Mouse (Mus musculus) adrenal gland, adult 2 months (tissue): ENCODE measurements around the gene Sufu. TPM values are rescaled to one million over a fixed set of nuclear protein-coding genes. Genes with fewer than 3 reads are reported as not detected.
A peak's percentile ranks its signal among the peaks of the same experiment; 100 is the strongest.

Experiments used
- DNase-seq: peaks from one replicate; pipeline ENCODE4 v3.0.0; 2021
- polyA plus RNA-seq: library from polyadenylated mRNA; depleted of rRNA; stranded (reverse); fragments of >200 nt; gene quantifications from 2 replicates; pipeline ENCODE4 v1.2.3, GENCODE M21; 2012
- total RNA-seq, 2 experiments: library from RNA; stranded (reverse); gene quantifications; 2 replicates each; pipeline ENCODE4 v1.2.3; 2021

Sufu gene
- total and polyA plus RNA-seq, 3 experiments: 17.4 to 24.6 (median 24.5) TPM

DNA sequence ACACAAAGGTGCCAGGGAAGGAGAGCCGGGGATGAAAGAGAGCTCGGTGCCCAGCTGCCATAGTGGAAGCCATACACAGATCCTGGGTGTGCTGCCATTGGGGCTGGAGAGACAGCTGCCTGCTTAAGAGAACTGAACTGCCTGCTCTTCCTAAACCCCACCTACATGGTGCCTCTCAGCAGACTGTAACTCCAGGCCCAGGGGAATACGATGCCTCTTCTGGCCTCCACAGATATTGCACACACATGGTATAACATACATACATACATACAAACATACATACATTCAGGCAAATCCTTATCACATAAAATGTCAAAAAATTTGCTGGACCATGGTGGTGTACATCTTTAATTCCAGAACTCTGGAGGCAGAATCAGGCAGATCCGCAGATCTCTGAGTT, 66.8 kb downstream of the Sufu start:
- DNase-seq: no peak

DNA sequence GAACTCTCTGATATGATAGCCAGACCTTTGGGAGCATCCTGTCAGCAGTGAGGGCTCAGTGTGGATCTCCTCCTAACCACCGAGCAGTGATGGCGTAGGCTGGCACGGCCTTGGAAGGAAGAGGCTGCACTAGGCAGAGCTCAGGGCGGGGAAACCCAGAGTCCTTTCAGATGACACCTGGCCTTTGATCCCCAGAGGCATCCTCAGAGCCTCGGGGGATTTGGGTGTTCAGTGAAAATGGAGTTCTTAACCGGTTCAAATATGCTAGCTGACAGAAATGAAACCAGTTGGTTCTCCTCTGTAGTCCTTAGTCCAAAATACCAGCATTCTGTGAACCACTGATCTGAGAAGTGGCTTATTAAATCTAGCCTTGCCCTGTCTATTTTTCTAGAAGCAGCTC, 69.5 kb downstream of the Sufu start:
- DNase-seq: no peak

DNA sequence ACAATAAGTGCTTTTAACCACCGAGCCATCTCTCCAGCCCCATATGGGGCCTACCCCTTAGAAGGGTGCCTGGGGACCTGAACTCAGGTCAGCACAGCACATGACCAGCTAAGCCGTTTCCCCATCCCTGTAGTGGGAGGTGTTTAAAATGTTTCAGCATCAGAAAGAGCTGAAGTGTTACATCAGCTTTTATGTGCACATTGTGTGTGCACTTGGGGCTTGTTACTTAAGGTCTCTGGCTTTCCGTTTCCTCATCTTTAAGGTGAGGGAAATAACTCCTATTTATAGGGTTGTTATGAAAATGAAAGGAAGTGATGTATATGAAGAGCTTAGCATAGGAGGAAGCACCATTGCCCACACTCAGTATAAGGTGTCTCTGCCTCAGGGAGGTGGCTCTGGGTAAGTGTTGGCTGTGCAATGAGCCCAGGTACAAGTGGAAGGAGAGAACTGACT, 70.4 kb downstream of the Sufu start:
- no peak for DNase-seq

DNA sequence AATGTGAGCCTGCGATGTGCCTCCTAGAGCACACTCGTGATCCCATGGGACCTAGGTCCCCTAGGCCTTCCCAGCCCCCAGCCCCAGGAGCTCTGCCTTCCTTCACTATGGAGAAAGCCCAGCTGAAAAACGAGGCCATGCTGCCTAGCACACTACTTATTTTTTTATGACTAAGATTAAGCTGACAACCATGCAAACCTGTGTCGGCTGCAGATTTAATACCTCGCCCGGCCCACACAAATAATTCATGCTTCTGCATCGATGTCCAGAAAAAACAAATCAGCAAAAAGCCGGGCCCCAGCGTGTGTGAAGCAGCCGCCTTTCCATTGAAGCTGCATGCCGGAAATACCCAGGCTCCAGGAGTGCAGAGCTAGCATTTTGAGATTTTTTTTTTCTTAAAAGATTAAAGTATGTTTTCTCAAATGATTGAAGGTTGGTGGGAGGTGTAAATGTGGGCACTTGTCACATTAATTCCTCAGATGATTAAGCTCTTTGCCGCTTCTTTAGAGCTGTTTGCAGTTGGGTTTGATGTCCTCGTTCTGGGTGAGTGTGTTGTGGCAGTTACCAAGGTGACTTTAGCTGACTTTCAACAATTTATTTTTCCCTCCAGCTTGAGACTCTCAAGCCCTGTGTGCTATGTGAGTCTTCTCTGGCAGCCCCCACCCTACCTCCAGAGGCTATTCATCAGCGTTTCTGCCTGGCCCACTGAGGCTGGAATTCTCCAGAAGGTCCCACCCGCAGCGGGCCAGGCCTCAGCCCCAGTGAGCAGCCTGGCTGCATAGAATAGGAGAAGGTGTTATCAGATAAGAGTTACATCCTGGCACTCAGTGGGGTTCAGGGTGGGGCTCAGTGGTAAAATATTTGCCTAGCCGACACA, 73.9 kb downstream of the Sufu start:
- peak; percentile 59 for DNase-seq

DNA sequence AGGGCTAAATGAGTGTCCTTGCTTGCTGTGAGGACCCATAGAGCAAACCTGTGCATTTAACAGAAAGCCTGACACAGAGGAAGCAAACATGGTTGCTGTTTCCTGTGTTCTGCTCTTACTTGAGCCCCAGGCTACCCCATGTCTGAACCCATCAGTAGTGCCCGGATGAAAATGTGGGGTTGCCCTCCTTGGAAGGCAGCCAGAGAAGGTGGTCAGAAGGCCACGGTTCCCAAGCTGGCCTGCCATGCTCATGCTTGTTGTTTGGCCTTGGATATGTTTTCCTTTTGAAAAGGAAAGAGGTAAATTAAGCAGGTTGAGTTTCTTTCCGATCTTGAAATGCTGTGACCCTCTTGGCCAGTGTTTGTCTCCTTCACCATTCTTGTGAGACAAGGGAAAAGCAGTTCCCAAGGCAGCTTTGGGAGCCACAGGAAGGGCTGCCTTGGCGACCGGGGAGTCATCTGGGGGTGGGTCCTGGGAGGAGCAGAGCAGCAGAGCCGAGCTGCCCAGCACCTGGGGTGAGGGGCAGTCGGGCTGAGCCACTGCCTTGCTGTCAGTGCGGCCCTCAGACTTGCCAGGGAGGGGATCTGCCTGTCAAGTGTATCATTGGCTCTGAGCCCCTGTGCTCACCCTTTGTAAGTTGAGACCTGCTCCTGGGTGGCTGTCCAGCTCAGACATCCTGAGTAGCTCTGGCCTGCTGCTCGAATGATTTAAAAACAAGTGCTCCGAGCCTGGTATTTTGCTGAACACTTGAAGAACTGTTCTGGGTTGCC, 74.8 kb downstream of the Sufu start:
- no peak for DNase-seq

DNA sequence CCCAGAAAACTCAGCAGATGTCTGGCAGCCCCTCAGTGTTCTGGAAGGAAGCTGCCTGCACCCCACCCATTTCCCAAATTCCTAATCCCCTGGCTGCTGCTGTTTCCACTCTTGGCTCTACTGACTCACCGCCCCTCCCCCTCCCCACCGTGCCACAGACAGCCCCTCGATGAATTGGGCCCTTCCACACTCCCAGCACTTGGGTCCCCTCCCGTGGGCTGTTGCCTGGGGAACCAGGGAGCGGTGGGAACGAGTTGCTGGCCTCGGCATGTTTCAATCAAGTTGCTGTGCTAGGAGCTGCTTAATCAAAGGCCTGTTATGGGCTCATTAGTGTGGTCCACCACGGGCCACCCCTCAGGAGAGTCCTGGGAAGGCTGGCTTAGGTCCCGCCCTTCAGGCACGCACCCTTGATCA, 80.7 kb downstream of the Sufu start:
- no peak for DNase-seq

DNA sequence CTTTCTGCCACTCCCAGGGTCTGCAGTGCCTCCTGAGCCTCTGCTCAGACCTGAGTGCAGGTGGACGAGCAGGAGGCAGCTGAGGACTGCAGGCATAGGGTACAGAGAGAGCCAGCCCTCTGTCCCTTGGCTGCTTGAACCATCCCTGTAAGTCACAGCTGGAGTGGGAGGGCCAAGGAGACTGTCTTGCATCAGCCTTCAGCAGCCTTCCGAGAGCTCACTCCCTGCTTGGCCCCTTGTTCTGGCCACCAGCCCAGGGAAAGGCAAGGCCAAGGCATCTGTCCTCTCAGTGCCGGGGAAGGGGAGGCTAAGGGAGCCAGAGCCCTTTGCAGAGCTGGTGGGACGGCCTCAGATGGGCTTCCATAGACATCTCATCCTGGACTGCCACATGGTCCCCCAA, 81.5 kb downstream of the Sufu start:
- DNase-seq: peak; percentile 72

DNA sequence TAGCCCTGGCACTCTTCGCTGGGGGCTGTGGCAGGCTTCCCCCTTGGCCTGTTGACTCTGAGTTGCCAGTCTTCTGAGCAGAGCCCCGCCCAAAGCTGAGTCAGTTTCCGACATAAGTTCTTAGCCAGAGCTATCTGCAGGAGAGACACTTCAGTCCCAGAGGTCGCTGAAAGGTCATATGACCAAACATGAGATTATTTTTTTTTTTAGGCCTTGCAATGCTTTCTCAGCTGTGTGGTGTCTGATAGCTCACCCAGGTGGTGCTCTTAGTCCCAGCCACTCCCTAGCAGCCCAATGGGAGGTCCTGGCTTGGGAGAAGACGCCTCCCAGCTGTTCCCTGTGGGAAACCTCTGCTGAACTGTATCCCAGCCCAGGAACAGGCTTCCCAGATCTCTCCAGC, 82.1 kb downstream of the Sufu start:
- peak; percentile 86 for DNase-seq

DNA sequence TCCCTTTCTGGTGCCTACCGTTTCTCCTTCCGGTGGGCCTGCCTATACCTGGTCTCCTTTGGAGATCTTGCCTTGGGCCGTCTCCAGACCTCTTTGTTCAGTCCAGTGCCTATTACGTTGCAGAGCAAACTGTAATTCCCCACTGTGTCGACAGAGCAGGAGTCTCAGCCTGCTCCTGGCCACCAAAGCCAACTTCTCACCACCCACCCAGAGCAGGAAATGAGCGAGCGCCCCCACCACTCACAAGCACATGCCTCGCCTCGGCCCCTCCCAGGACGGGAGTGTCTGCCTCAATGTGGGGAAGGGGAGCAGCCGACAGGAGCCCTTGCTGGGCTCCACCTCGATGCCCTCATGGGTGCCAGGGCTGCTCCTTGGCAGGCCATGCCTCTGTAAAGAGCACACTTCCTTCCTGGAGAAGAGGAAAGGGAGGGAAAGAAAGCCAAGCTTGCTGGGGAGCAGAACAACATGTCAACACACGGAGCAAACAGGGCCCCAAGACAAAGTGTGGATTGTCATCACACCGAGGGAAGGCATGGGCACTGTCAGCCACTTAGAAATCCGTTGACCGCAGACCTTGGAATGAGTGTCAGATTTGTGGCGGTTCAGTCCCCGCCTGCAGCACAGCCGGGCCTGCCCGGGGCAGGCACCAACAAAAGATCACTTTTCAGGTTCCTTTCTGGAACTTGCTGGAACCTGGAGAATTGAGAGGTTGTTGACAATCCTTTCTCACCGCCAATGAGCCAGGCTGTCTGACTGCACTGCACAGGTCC, 82.8 kb downstream of the Sufu start:
- no peak for DNase-seq

DNA sequence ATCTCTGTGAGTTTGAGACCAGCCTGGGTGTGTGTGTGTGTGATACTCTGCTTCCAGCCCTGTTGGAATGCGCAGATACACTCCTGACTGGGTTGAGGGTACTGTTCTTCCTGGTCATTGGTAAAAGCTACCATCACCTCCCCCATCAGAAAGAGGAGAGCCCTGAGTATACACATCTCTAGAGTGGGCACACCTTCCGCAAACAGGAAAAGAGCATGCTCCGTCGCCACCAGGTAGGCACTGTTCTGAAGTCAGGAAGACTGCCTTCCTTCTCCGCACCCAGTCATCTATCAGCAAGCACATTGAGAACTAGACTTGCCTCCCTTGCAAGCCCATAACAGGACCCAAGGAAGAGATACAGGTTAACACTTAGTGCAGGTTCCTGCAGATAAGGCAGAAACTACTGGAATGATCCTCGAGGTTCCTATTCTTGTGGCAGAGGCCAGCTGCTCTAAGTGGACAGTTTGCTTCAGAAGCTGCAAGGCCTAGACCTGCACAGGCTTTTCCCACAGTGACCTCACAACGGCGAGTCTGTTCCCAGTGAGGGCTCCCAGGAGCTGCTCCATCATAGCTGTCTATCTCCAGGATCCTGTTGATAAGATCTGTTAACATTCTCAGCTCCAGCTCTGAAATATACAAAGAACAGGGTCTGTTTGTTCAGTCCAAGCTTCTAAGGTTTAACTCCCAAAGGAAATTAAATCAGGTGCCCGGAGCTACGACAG, 84.1 kb downstream of the Sufu start:
- no peak for DNase-seq

DNA sequence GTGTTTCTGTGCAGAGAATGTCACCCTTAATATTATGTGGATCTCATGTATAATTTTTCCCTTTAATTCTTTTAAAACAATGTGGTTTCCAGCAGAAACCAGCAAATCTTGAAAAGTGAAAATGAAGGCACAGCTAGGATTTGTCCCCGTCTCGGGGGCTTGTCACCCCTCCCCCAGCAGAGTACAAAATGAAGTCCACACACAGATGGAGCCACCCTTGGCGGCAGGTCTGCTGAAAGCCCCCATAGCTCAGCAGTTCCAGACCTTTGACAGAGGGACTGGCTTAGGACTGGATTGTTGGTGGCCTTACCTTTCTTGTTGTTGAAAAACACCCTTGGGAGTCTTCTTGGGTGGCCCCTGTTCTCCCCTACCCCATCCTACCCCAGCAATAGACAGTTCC, 84.7 kb downstream of the Sufu start:
- no peak for DNase-seq

DNA sequence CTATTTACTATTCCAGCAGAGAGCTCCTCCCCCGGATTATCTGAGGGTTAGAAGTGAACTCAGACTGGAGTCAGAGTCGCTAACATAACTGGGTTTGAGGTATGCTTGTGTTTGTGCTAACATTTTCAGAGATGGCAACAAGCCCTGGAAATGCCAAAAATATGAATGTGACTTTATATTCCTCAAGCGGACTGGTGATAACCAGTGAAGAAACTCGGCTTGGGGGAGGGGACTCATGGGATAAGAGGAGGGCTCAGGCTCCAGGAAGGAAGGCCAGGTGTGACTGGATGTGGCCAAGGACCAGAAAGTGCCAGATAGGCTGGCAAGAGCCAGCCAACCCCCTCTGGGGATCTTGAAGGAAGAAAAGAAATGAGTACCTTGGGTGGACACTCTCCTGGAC, 85.1 kb downstream of the Sufu start:
- no peak for DNase-seq

DNA sequence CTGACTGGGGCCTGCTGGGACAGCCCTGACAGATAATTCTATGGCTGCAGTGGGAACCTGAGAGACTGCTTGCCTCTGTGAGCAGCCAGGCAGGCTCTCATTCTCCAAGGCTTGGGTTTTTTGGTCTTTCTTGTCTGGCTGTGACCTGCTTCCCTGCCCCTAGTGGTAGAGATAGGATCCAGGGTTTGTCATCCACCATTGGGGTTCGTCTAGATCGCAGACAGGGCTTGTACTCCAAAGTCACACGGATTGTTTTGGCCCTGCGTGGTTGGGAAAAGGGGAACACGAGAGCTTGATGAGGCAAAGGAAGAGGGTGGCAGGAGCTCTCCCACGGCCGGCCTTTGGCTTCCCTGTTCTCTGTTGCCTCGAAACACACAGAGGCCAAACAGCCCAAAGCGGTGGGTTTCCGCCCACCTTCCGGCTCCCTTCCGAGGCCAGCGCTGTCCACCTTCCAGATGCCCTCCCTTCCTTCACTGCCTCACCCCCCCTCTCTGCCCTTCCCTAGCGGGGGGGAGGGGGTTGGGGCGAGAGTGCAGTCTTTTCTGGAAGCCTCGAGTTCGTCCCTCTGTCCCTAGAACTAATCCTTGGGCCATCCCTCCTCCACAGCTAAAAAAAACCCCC, 86.3 kb downstream of the Sufu start:
- no peak for DNase-seq

DNA sequence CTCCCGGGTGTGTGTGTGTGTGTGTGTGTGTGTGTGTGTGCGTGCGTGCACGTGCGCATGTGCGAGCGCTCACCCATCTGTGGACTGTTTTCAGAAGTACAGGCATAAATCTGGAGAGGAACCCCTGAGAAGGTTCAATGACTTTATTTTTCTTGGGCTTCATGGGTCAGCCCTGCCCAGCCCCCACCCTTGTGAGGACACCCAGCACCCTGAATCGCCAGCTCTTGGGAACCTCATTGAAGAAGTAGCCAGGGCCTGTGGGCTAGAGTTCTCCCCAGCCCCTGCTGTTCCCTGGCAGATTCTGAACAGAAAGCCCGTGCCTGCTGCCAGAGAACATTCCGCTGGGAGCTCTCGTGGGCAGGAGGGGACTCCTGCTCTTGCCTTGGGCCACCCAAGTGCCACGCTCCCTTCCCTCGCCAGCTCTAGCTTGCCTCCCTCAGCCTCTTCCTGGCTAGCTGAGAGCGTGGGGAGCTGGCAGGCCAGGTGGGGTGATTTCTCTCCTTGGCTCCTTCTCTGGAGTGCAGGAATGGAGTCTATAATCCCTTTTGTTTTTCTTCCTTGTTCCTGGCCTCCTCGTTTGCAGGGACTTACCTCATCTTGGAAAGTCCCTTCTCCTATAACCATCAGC, 87.1 kb downstream of the Sufu start:
- DNase-seq: peak; percentile 63

DNA sequence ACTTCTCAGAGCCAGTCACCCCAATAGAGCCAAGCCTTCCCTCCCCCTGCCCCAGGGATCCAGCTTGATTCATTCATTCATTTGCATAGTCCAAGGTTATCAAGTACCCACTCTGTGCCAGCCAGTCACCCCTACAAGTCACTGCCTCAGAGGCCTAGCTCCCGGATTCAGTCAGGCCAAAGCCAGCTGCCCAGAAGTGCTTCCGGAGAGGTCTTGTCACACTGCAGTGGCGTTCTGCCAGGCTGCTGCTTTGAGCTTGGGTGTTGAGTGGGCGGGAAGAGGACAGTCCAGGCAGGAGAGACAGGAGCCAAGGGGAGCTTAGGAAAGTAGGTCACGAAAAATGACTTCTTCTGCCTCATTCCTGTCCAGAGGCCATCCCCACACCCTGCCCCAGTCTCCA, 87.8 kb downstream of the Sufu start:
- DNase-seq: peak; percentile 93

DNA sequence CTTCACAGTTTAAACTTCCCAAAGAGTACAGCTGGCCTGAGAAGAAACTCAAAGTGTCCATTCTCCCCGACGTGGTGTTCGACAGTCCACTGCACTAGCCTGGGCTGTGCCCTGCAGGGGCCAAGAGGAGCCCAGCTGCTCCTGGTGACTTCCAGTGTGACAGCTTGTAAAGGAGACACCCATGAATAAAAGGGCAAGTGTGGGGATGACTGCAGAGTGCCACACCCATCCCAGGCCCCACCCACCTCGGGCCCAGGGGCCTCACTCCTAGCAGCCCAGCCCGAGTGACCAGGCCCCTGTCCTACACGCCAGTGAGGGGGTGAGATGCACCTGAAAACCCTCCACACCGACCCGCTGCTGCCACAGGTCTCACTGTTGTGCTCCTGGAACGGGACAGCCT, 89.2 kb downstream of the Sufu start:
- no peak for DNase-seq

DNA sequence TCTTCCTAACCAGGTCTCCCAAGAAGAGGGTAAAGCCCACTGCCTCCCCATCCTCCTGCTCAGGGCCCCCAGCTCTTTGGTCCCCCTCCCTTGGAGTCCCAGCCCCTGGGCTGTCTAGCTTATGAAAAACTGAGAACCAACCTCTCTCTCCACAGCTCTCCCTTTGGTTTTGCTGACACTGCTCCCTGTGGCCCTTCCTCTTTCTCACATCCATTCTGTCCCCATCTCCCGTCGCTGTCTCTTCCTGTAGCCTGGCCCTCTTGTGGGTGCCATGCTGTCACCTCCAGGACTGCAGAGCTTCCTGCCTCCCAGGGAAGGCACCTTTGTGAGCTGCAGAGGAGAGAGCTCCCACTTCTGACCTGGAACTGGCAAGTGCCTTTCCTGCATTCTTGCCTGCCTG, 90.0 kb downstream of the Sufu start:
- DNase-seq: no peak

DNA sequence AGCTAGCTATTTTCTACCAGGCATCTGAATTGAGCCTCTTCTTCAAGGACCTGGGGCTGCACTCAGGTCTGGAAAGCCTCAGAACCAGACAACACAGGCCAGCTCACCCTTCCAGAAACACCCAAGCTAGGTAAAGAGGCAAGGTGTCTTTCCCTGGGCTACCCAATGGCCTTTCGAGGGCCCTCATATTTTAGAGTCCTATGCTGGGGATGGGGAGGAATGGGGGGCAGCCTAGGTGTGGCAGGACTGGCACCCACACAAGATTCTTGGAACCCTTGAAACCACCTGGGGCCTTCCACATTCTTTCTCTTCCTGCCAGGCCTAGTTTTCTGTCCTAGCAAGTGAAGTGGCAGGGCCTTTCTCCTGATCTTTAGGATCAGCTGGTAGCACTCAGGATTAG, 92.8 kb downstream of the Sufu start:
- DNase-seq: no peak

DNA sequence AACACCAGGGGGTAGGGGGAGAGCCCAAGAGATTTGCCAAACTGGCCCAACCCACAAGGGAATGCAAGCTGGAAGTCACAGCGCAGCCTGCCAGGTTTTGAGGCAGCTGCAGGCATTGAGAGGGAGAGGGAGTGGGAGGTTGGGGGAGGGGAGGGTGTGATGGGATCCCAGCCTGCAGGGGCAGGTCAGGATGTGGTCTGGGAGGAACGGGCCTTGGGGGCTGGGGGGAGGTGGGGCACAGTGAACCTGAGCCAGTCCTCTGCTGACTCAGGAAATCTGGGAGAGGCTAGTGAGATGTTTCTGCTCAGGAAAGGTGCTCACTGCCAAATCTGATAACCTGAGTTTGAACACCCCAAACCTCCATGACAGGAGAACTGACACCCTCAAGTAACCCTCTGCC, 93.9 kb downstream of the Sufu start:
- DNase-seq: peak; percentile 24

DNA sequence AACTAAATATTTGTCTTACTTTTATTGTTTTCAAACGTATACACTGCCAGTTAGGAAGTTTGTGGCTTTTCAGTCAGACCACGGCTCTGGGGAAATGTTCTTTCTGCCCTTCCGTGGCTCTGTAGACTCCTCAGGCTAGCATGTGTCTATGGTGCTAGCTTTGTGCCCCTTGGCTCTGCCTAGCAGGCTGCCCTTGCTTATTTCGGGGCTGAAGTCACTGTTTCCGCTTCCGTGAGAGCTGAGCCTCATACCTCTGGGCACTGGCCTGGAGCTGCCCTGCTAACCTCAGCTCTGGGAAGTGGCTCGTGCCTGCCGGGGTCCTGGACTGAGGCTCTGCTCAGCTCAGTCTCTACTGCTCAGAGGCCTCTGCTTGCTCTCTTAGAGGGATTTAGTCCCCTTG, 98.4 kb downstream of the Sufu start:
- peak; percentile 1 for DNase-seq

DNA sequence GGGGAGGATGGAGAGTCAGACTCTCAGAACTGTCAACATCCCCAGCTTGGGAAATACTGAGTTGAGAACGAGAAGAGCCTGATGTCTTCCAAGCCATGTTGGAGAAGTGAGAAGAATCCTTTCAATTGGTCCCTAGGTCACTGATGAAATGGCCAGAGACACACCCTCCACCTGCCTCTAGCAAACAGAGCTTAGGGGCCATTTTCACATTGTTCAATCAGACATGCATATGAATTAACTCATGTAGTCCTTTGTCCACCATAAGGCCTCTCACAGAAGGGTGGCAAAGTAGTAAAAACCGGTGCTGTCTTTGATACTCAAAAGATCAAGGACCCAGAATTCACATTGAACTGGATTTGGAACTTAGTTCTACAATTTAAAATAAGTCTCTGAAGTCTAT, 100.5 kb downstream of the Sufu start:
- DNase-seq: no peak
